Mouse (Mus musculus) v-Abl transformed pro-B cells (cell line): ENCODE measurements at regions not wholly inside any gene's neighbourhood (a gene's known extent, or its start where the extent isn't known, plus 50 kb on each side); places are given as distances from the start of the nearest gene placed in this dataset.

Experiments
- in situ Hi-C, 2 experiments: fragments of 400-800 bp; cut with MboI; formaldehyde crosslinking; loops; one replicate each; pipeline ENCODE4 v1.15.1; 2025; ENCODE audit not compliant: unreplicated experiment in 2 of 2

DNA sequence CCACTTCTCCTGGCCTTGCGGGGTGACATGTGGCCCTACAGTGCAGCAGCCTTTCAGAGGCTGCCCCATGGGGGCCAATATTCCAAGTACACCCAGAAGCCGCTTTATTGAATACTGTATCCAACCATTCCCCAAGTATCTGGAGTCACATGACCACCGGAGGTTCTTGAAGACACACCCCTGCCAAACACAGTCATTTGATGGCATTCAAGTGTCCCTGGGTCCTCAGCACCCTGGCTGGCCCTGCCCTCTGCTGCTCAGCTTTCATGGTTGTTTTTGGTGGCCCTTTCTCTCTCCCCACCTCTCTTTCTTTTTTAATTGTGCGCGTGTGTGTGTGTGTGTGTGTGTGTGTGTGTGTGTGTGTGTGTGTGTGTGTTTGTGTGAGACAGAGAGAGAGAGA, 97.3 kb upstream of the Tmem189 start:
- in situ Hi-C loops: no loop called here

- in situ Hi-C loops: no loop called here
These were observed 94.7 kb upstream of the Tmem189 start for GRCm38 (mm10) chr2:167784353-167784752.

DNA sequence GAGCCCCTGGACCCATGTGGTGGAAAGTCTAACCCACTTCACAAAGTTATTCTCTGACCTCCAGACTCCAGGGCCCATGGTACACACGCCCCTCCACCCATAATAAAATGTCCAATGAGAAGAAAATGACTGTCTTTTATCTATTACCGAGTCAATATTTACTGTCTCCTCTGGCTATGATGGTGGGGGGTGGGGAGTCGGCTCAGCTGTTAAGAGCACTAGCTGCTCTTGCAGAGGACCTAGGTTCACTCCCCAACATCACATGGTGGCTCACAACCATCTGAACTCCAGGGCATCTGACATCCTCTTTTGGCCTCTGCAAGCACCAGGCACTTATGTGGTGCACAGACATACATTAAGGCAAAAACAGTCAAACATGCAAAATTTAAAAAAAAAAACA, 93.8 kb upstream of the Tmem189 start:
- in situ Hi-C loops: no loop called here

GRCm38 (mm10) chr2:167782231-167782999, 92.8 kb upstream of the Tmem189 start:
- in situ Hi-C loops: no loop called here

DNA sequence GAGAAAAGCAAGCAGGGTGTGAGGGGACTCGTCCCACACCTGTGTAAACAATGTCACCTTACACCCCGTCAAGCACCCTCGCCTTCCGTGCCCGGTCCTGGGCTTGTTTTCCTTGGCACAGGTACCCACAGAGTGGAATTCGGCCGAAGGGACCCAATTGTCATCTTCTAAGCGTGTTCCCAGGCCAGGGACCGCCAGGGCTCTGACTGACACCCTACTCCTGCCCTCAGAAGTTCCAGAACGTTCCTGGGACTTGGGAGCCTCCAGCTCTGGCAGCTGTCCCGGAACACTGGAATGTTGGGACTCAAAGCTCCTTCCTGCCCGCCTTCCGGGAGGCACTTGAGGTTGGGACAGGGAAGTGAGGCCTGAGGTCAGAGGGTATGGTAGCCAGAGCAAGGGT, 91.9 kb upstream of the Tmem189 start:
- in situ Hi-C loops: no loop called here

- in situ Hi-C loops: no loop called here
These were observed 89.1 kb upstream of the Tmem189 start for GRCm38 (mm10) chr2:167778691-167779090.

DNA sequence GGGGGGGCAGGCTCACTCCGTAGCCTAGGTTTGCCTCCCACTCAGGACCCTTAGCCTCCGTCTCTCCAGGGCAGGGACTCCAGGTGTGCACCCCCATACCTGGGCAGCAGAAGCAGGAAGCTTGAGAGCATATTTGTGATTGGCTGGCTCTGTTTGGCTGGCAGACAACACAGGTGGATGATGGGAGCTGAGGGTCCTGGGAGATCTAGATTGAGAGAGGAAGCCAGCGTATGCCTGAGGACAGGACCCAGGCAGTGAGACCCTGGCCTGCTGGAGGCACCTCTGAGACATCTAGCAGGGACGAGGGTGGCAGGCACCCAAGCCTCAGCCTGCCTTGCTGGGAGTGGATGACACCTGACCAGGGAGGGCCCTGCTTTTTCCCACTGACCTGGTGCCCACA, 88.6 kb upstream of the Tmem189 start:
- in situ Hi-C loops: no loop called here

DNA sequence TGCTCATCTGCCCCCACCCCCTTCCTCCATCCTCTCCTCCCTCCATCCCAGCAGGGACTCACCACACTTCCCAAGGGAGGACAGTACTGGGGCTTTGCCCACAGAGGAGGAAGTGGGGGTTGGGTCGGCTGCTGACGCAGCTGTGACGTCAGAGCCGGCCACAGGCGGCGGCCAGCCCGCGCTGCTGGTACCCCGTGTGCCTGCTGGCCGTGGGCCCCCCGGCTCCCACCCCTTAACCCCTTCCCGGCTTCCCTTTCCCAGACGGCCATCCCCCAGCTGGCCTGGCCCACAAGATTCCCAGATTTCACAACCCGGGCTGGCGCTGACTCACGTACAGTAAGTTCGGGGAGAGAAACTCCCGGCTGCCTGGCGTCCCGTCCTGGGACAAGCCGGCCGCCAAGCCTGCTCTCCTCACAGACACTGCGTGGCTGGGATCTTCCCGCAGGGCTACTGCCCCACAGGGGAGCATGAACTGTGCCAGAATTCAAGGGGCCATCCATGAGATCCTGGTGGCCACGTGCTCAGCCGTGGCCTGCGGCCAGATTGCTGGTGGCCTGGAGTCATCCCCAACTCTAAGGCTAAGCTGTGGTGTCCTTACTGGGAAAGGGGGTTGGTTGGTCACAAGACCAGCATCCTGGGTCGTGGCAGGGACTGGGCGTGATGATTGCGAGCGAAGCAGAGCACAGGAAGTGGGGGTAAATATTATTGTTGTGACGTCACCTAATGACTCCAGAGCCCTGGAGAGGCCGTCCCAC, 87.9 kb upstream of the Tmem189 start:
- in situ Hi-C loops: no loop called here

GRCm38 (mm10) chr2:167776251-167777168, 86.9 kb upstream of the Tmem189 start:
- in situ Hi-C loops: no loop called here

DNA sequence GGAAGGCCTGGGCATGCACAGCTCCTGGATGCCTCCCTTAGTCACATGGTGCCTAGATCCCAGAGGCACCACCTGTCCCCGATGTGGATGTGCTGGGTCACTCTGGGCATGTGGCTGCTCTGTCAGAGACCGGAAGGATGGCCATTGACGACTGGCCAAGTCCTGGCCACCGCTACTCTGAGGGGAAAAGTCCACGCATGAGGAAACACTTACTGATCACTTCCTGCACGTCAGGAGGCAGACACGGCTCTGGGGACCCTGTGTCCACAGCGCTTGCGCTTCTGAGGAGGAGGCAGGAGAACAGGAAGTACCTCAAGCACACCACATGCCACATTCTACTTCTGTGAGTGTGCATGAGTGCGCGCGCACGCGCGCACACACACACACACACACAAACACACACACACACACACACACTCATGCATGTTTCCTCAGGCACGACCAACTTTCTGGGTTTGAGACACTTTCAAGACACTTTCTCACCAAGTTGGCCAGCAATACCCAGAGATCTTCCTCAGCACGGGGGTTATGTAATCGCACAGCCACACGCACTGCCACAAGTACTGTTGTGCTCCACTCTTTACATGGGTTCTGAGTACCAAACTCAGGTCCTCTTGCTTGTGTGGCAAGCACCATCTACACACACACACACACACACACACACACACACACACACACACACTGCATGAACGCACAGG, 85.7 kb upstream of the Tmem189 start:
- in situ Hi-C loops: no loop called here

DNA sequence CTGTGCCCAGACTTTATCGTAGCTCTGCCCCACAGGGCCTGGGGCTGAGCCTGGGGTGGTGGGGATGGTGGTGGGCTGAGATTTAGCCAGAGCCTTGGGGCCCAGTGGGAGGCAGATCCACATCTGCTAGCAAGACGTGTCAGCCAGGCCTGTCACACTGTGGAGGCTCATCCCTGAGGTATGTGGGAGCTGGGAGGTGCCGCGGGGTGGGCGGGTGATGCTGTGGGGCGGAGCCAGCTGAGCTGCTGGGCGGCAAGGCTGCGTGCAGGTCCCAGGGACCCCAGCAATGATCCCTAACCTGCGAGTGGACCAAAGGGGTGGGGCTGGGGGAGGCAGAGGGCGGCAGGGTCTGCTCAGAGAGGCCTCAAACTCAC, 85.2 kb upstream of the Tmem189 start:
- in situ Hi-C loops: no loop called here

DNA sequence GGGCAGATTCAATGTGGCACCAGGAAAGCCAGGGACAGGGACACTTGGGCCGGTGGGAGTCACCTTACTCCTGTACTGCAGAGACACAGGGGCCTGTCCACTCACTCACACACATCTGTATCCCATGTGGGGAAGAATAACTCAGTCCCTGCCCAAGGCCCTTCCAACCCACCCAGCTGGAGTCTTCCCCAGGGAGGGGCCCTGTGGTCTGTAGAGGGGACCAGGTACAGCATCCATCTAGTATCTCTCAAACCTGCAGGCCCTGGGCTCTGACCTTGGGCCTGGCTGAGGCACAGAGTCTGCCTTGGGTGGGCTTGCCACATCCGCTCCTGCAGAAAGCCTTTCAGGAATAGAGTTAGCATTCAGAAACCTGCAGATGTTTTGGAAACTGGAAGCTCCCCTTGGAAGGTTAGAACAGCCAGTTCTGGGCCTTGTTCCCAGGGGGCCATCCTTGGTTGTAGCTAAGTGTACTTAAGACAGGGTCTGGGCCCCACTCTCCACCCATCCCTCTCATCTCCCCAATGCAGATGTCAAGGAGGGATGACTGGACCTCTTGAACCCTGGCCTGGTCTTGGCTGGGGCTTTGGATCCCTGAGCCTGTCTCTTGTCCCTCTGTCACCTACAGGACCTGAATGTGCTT, 84.7 kb upstream of the Tmem189 start:
- in situ Hi-C loops: no loop called here

DNA sequence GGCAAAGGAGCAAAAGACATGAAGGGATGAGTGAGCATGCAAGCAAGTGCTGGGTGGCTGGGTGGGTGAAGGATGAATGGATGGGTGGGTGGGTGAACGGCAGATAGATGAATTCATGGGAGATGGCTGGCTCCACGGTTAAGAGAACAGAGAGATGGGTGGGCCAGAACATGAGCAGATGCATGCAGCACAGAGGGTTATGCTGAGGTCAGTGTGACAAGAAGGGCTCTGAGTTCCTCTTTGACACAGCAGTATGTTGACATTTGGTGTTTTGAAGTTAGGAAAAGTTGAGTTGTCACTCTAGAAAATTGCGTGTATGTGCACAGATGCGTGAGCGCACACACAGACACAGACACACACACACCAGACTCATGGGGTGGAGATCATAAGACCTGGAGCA, 83.2 kb upstream of the Tmem189 start:
- in situ Hi-C loops: no loop called here

DNA sequence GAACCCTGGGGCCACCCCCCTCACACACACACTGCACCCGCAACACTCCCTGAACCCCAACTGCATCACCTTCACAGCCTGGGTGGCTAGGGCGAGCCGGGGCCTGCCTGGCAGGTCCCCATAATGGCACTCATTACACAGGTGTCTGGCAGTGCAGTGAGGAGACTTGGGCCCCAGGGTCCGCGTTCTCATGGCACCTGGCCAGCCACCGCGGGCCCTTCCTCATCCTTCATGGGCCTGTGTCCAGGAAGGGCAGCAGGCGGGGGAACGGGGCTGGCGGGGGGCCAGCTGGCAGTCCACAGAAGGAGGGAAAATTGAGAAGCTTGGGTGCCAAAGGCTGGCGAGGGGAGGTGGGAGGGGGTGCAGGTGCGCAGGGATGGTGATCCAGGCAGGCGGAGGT, 78.3 kb upstream of the Tmem189 start:
- in situ Hi-C loops: no loop called here

GRCm38 (mm10) chr2:167767371-167767770, 77.7 kb upstream of the Tmem189 start:
- in situ Hi-C loops: no loop called here

DNA sequence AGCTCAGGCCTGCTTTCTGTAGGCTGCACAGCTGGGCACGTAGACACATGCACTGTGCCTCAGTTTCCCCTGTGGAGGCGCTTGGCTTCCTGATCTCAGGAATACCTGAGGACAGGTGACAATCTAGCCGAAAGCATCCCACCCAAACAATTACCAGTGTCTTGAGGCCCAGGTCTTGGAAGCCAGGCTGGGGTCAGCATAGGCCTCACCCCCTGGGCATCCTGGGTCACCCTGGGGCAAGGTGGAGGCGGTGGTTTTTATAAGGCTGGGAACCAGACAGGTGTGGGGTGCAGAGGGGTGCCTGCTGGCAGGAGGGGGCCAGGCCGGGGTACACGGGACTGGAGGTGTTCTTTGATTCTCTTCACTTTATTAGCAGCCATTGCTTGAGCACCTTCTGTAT, 76.2 kb upstream of the Tmem189 start:
- in situ Hi-C loops: no loop called here

DNA sequence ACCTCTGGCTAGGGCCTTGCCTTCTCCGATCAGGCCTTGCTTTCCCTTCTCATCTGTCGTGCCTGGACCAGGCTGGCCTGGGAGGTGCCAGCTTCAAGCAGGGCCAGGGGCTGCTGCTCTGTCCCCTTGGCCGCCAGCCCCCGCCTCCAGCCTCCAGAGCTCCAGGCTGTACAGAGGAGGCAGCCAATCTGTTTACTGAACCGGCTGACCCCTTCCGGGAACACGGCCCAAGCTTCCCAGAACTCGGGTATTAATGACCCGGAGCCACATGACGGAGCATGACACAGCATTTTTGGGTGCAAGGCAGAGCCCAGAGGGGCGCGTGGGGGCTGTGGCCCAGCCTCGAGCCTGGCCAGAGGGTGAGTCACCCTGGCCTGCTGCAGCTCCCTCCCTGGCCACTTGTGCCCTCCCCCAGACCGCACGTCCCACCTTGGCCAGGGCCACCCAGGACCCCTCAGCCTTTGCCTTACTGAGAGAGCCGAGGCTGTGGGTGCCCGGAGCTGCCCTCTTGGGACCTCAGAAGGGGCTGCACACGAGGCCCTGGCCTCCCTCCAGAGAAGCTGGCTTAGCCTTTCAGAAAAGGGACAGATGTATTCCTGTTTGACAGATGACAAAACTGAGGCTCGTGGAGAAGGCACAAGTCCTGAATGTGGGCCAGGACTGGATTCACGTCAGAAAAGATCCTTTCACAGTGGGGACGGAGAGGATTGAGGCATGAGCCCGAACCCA, 75.6 kb upstream of the Tmem189 start:
- in situ Hi-C loops: no loop called here

DNA sequence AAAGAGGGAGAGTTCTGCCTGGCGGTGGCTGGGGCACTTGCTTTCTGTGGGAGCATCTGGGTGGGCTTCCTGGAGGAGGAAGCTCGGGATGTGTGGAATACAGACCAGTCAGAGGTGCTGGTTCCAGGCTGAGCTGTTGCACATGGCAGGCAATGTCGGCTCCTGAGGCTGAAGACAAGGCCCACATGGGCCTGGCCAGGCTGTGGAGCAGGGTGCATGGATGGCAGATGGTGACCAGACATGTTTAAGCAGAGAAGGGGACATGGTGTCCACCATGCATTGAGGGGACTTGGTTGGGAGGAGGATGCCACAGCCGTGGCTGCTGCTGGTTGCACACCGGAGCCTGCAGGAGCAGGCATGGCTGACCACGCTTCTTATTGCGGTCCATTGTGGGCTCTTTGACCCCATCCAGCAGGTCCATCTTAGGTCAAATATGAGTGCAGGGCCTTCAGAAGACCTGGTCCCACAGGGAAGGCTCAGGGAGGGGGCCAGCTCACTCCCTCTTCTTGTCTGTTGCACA, 74.3 kb upstream of the Tmem189 start:
- in situ Hi-C loops: no loop called here

DNA sequence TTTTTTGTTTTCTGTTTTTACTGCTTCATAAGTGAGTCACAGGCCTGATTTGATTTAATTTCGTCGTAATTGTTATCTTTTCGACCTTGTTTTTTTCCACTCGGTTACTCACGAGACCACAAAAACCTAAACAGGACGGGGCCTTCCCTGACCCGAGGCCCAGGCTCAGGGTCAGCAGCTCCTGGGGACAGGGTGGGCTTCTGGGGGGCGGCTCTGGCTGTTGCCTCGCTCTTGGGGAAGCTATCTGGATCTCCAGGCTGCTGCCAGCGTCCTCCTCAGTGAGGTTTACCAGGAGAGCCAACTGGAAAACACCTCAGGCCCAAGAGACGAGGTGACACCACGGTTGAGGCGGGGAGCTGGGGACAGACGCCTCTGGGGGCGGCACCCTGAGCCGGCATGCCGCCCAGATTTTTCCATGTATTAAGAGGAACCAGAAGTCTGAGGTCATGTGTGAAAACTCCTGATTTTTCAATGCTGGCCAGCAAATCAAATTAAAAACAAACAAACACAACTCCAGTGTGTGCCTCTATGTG, 71.8 kb upstream of the Tmem189 start:
- in situ Hi-C loops: no loop called here
